Mouse (Mus musculus): ENCODE measurements around the gene Taar8b. TPM values are rescaled to one million over a fixed set of nuclear protein-coding genes. Genes with fewer than 3 reads are reported as not detected.

Taar8b gene
- total RNA-seq (2014; rRNA removed) (not detected in 2 replicates), polyA plus RNA-seq (2012; rRNA removed) (not detected in 2 replicates)

DNA sequence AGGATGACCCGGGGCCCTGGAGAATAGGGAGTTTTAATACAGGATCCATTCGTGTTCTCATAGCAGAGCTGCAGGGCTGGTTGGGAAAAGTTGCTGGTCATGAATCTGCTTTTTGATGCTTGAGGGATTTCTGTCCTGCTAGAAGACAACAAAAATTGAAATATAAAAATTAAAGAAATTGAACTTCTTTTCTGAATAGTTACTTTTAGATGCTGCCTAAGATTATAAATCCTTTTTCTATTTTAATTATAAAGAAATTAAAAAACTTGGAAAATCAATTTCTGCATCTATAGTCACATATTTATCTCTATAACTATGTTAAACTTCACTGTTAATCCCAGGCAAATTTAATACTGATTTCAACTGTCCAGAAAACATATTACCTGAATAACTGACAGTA is at the start of gene Taar8b:
TSS of gene Taar8b (minus strand) at position 101 of the 400 bp plus-strand sequence.
- Histone ChIP-seq H3K79me2 (ENCODE audit: control insufficient read depth, insufficient read depth, low read length) (no peaks in the 10 kb centered on the region), H3K36me3 (ENCODE audit: control insufficient read depth, insufficient read depth, low read length) (no peaks in the 10 kb centered on the region), H3K4me3 (ENCODE audit: insufficient read depth, low read depth, low read length) (no peak within 1 kb of the TSS), H3K27ac (replicated peaks; ENCODE audit: insufficient read depth, low read depth, low read length) (no peak within 1 kb of the TSS), H3K9ac (ENCODE audit: low read depth, low read length) (no peak within 1 kb of the TSS), H3K4me1 (ENCODE audit: control insufficient read depth, insufficient read depth, low read length) (peaks cover 7% of the 10 kb centered on the region; the same call in 1 of the 2 replicates), H3K27me3 (ENCODE audit: control insufficient read depth, insufficient read depth, low read length) (no peaks in the 10 kb centered on the region)
- 71% methylated on average over 2 of the region's 2 CpGs for WGBS
- DNase-seq (ENCODE audit: extremely low read depth, low read depth, low spot score): no peak
- TF ChIP-seq CTCF (IDR thresholded peaks at IDR 0.05; ENCODE audit: low read depth, low read length): no peak
- no peak for TF ChIP-seq POLR2A (IDR thresholded peaks at IDR 0.05; ENCODE audit: extremely low read depth, insufficient read depth, low read length)

DNA sequence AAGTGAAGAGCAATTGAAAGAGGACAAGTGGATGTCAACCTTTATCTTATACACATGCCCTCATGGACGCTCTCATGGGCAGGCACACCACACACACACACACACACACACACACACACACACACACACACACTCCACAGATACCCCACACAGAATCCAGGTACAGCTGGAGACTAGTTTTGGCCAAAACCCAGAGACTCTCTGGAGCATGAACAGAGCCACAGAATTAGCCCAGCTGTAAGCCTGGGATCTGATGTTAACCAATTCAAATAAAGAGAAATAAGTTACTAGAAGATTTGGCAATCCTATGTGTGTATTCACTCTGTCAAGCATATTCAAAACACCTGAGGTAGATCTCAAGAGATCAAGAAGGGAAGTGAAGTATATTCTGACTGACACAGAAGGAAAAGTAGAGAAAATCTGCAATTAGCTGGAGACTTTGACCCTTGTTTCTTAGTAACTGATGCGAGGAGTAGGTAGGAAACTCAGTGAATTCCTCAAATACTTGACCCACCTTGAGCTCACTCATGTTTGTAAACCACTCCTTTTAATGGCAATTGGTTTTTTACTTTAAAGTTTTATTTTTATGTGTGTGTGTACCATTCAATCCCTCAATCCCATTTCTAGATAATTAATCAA is 46.6 kb upstream of the Taar8b start:
- peaks cover 4% of the 10 kb centered on the region for H3K4me1 ChIP-seq (ENCODE audit: control insufficient read depth, insufficient read depth, low read length)
- no peaks in the 10 kb centered on the region; the same call in 1 of the 2 replicates for H3K79me2 ChIP-seq (ENCODE audit: control insufficient read depth, insufficient read depth, low read length)
- DNase-seq (ENCODE audit: extremely low read depth, low read depth, low spot score): no peak
- 34% methylated on average over 2 of the region's 2 CpGs for WGBS
- no peaks in the 10 kb centered on the region for H3K27me3 ChIP-seq (ENCODE audit: control insufficient read depth, insufficient read depth, low read length)
- H3K27ac ChIP-seq (replicated peaks; ENCODE audit: insufficient read depth, low read depth, low read length): no peak overlapping the region
- no peak overlapping the region for H3K4me3 ChIP-seq (ENCODE audit: insufficient read depth, low read depth, low read length)
- H3K36me3 ChIP-seq (ENCODE audit: control insufficient read depth, insufficient read depth, low read length): no peaks in the 10 kb centered on the region
- TF ChIP-seq CTCF (IDR thresholded peaks at IDR 0.05; ENCODE audit: low read depth, low read length): no peak
- TF ChIP-seq POLR2A (IDR thresholded peaks at IDR 0.05; ENCODE audit: extremely low read depth, insufficient read depth, low read length): no peak
- no peak overlapping the region for H3K9ac ChIP-seq (ENCODE audit: low read depth, low read length)

DNA sequence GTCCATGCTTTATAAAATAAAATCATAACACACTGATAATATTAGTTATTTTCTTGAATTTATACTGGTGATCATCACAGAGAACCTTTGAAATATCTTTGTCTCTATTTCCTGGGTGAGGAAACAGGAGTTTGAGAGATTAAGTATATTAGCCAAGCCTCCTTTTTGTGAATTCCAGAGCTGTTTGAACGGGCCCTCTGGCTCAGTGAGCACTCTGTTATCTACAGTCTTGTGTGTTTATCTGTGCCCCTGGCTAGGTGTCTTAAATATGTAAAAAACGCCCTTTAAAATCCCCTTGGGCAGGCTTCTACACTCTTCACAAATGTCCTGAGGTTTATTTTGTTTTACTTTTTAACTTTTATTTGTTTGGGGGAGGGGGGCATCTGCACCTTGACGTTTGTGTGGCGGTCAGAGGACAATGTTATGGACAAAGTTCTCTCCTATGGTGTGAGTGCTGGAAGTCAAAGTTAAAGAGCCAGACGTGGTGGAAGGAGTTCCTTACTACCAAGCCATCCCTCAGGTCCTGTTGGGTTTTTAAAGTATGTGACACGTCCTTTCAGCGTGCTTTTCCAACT is 42.1 kb upstream of the Taar8b start:
- Histone ChIP-seq H3K9ac (ENCODE audit: low read depth, low read length) (no peak overlapping the region), H3K36me3 (ENCODE audit: control insufficient read depth, insufficient read depth, low read length) (no peaks in the 10 kb centered on the region), H3K27ac (replicated peaks; ENCODE audit: insufficient read depth, low read depth, low read length) (no peak overlapping the region), H3K27me3 (ENCODE audit: control insufficient read depth, insufficient read depth, low read length) (no peaks in the 10 kb centered on the region), H3K4me3 (ENCODE audit: insufficient read depth, low read depth, low read length) (no peak overlapping the region), H3K79me2 (ENCODE audit: control insufficient read depth, insufficient read depth, low read length) (no peaks in the 10 kb centered on the region; the same call in 1 of the 2 replicates), H3K4me1 (ENCODE audit: control insufficient read depth, insufficient read depth, low read length) (peaks cover 9% of the 10 kb centered on the region)
- 23% methylated on average over 7 of the region's 7 CpGs for WGBS
- TF ChIP-seq POLR2A (IDR thresholded peaks at IDR 0.05; ENCODE audit: extremely low read depth, insufficient read depth, low read length): no peak
- no peak for TF ChIP-seq CTCF (IDR thresholded peaks at IDR 0.05; ENCODE audit: low read depth, low read length)
- peak; percentile 38 for DNase-seq (ENCODE audit: extremely low read depth, low read depth, low spot score)

DNA sequence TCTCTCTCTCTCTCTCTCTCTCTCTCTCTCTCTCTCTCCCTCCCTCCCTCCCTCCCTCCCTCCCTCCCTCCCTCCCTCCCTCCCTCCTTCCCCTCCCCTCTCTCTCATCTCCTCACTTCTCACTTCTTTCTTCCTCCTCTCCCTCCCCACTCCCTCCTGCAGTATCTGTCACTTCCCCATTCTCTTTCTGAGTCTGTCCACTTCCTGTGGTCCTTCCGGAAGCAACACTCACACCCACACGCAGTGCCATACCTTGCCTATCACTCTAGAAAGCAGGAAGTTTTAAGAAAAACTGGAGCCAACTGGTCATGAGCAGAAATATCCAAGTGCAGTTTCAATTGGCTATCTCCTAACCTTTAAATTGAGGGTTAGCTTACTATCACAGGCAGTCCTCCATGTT is 41.0 kb upstream of the Taar8b start:
- Histone ChIP-seq H3K4me1 (ENCODE audit: control insufficient read depth, insufficient read depth, low read length) (peaks cover 9% of the 10 kb centered on the region), H3K79me2 (ENCODE audit: control insufficient read depth, insufficient read depth, low read length) (no peaks in the 10 kb centered on the region), H3K4me3 (ENCODE audit: insufficient read depth, low read depth, low read length) (no peak overlapping the region), H3K9ac (ENCODE audit: low read depth, low read length) (no peak overlapping the region), H3K27me3 (ENCODE audit: control insufficient read depth, insufficient read depth, low read length) (no peaks in the 10 kb centered on the region), H3K36me3 (ENCODE audit: control insufficient read depth, insufficient read depth, low read length) (no peaks in the 10 kb centered on the region), H3K27ac (replicated peaks; ENCODE audit: insufficient read depth, low read depth, low read length) (no peak overlapping the region)
- 71% methylated on average over 2 of the region's 2 CpGs for WGBS
- DNase-seq (ENCODE audit: extremely low read depth, low read depth, low spot score): no peak
- TF ChIP-seq POLR2A (IDR thresholded peaks at IDR 0.05; ENCODE audit: extremely low read depth, insufficient read depth, low read length) (no peak), CTCF (IDR thresholded peaks at IDR 0.05; ENCODE audit: low read depth, low read length) (no peak)

DNA sequence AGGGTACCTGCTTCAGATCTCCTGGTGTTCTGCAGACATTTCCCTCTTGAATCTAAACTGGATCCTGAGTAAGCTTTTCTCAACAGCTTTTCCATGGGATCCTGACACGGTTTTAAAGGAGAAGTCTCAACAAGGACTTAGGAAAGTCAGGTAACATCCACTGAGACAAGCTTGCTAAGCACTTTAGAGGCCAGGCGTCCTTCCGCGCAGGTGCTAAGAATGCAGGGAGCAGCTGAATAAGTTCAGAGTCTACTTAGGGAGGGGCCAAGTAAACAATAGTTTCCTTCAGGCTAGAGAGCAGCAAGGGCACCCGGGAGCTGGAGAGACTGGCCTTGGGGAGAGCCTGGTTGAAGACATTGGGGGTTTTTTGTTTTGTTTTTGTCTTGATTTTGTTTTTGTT is 40.2 kb upstream of the Taar8b start:
- Histone ChIP-seq H3K9ac (ENCODE audit: low read depth, low read length) (no peak overlapping the region), H3K27ac (replicated peaks; ENCODE audit: insufficient read depth, low read depth, low read length) (no peak overlapping the region), H3K4me1 (ENCODE audit: control insufficient read depth, insufficient read depth, low read length) (peaks cover 9% of the 10 kb centered on the region), H3K27me3 (ENCODE audit: control insufficient read depth, insufficient read depth, low read length) (no peaks in the 10 kb centered on the region), H3K36me3 (ENCODE audit: control insufficient read depth, insufficient read depth, low read length) (no peaks in the 10 kb centered on the region), H3K79me2 (ENCODE audit: control insufficient read depth, insufficient read depth, low read length) (no peaks in the 10 kb centered on the region), H3K4me3 (ENCODE audit: insufficient read depth, low read depth, low read length) (no peak overlapping the region)
- TF ChIP-seq POLR2A (IDR thresholded peaks at IDR 0.05; ENCODE audit: extremely low read depth, insufficient read depth, low read length) (no peak), CTCF (IDR thresholded peaks at IDR 0.05; ENCODE audit: low read depth, low read length) (no peak)
- WGBS: 38% methylated on average over 5 of the region's 5 CpGs
- no peak for DNase-seq (ENCODE audit: extremely low read depth, low read depth, low spot score)
